Mouse (Mus musculus) stomach, embryonic 14.5 days (tissue): ENCODE data around the gene Adamtsl3. TPM values are rescaled to one million over a fixed set of nuclear protein-coding genes. Genes with fewer than 3 reads are reported as not detected.

ENCODE experiments used
- ATAC-seq: fragments of 200-750 bp; cut with Nextera tagmentation; 2 replicates; pipeline ENCODE4 v1.8.0; 2017; ENCODE audit warnings: low read depth, moderate TSS enrichment; ENCODE audit not compliant: insufficient number of reproducible peaks, insufficient read depth, low FRiP score
- H3K27ac ChIP-seq: fragments of 300-500 bp; sonication (generic); 2 replicates; pipeline ENCODE4 v1.5.1; 2014; ENCODE audit warnings: mild to moderate bottlenecking, low read length, moderate library complexity, mixed read lengths
- H3K27me3 ChIP-seq: fragments of 300-500 bp; sonication (generic); 2 replicates; pipeline ENCODE4 v1.6.1; 2014; ENCODE audit warnings: low read length, control low read depth, mixed read lengths; ENCODE audit not compliant: control insufficient read depth, insufficient read depth
- H3K36me3 ChIP-seq: fragments of 300-500 bp; sonication (generic); 2 replicates; pipeline ENCODE4 v1.6.1; 2014; ENCODE audit warnings: mild to moderate bottlenecking, control low read depth, low read length, moderate library complexity, mixed read lengths; ENCODE audit not compliant: control insufficient read depth, insufficient read depth
- H3K4me1 ChIP-seq: fragments of 300-500 bp; sonication (generic); 2 replicates; pipeline ENCODE4 v1.6.1; 2014; ENCODE audit warnings: low read length, control low read depth, mixed read lengths; ENCODE audit not compliant: control insufficient read depth, insufficient read depth
- H3K4me2 ChIP-seq: fragments of 300-500 bp; sonication (generic); replicated peaks from 2 replicates; pipeline ENCODE4 v1.6.1; 2014; ENCODE audit warnings: low read depth, low read length, control low read depth
- H3K4me3 ChIP-seq: fragments of 300-500 bp; sonication (generic); 2 replicates; pipeline ENCODE4 v1.5.1; 2014; ENCODE audit warnings: low read depth, low read length, control low read depth
- H3K9ac ChIP-seq: fragments of 300-500 bp; sonication (generic); replicated peaks from 2 replicates; pipeline ENCODE4 v1.6.1; 2014; ENCODE audit warnings: low read depth, mild to moderate bottlenecking, control low read depth, low read length, moderate library complexity, mixed read lengths
- H3K9me3 ChIP-seq: fragments of 300-500 bp; sonication (generic); 2 replicates; pipeline ENCODE4 v1.6.1; 2016; ENCODE audit warnings: low read depth, low read length, control low read depth; ENCODE audit not compliant: control insufficient read depth
- WGBS: fragments of 180-500 bp; shearing (Covaris S2); extraction: QIAGEN DNeasy Blood & Tissue Kit; methylation state at CpG from one replicate; pipeline ENCODE4 v1.1.7; 2014; 5-methylcytosine and 5-hydroxymethylcytosine counted together
- polyA plus RNA-seq: library from polyadenylated mRNA; unstranded; fragments of >200 nt; fragmentation: Nextera tagmentation; extraction: Ambion mirVana; gene quantifications from 2 replicates; pipeline ENCODE4 v1.2.1, GENCODE M21; 2014

The Adamtsl3 gene
- polyA plus RNA-seq, 1 experiment from 2014 or later, result 1.5 TPM

DNA sequence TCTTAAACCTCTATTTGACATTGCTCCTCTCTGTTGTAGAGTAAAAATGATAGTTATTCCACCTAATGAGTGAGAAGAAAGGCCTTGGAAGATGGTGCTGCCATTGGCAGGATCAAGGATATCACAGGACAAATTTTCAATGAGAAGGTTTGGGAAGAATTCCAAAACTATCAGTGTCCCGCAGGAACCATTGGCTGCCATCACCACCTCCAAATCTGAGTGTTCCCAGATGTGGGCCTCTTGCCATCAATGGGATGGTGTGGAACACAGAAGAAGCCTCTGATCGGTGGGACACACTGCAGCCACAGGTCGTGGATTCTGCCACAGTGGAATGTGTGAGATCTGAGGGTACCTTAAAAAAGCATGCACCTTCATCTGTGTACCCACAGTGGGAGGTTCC is 147.9 kb downstream of the Adamtsl3 start:
- H3K9ac ChIP-seq, result no peak overlapping the region
- H3K36me3 ChIP-seq, result no peaks in the 10 kb centered on the region
- H3K4me1 ChIP-seq, result no peaks in the 10 kb centered on the region
- WGBS, result 79% methylated on average over 3 of the region's 3 CpGs
- no peaks in the 10 kb centered on the region for H3K27me3 ChIP-seq
- no peak overlapping the region for H3K4me3 ChIP-seq
- no peak for ATAC-seq
- H3K9me3 ChIP-seq, result no peaks in the 10 kb centered on the region
- no peak overlapping the region for H3K4me2 ChIP-seq
- H3K27ac ChIP-seq, result no peak overlapping the region

DNA sequence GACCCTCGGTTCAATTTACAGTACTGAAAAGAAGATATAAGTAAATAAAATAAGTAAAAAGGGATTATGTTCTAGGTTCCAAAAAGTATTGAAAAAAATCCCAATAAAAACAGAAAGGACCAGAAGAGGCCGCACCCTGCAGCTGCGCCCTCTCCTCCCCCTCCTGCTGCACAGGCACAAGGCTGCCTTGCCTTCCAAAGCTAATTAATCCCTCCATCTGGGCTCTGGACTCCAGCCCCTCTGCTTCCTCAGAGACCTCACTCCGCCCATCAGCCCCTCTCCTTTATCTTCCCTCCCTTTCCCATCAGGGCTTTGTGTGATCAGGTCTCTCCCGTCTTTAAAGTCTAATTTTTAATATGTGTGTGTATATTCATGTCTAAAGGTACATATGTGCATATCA is 149.3 kb downstream of the Adamtsl3 start:
- Histone ChIP-seq H3K27ac (no peak overlapping the region), H3K36me3 (no peaks in the 10 kb centered on the region), H3K27me3 (no peaks in the 10 kb centered on the region), H3K4me2 (no peak overlapping the region), H3K4me1 (no peaks in the 10 kb centered on the region), H3K4me3 (no peak overlapping the region), H3K9ac (no peak overlapping the region), H3K9me3 (no peaks in the 10 kb centered on the region)
- WGBS, result 24% methylated on average over 5 of the region's 5 CpGs
- peak; percentile 75; the same call in 1 of the 2 replicates for ATAC-seq

DNA sequence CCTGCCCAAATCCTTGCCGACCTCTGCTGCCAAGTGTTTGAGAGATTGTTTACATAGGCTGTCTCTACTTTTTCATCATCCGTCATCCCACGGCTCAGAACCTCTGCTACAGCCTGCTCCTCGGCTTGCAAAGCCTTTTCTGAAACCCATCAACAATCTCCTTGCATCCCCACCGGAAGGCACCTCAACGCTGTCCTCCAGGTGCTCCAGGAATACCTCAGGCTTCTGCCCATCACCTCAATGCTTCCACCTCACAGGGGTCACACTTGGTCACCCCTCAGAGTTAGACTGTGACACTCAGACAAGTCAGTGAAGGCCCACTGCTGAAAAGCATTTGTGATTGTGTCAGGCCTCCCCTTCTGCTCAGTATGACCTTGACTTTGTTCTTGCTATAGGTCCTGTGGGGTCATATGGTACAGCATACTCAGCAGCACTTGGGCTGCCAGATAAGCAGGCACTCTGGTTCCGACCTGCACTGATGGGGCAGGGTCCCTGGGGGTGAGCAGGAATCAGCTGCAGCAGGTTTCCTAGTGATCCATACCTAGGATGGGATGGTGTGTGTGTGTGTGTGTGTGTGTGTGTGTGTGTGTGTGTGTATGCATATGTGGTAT is 150.0 kb downstream of the Adamtsl3 start:
- 24% methylated on average over 7 of the region's 7 CpGs for WGBS
- no peak overlapping the region for H3K9ac ChIP-seq
- no peaks in the 10 kb centered on the region for H3K27me3 ChIP-seq
- H3K36me3 ChIP-seq, result no peaks in the 10 kb centered on the region
- H3K4me3 ChIP-seq, result no peak overlapping the region
- no peaks in the 10 kb centered on the region for H3K9me3 ChIP-seq
- ATAC-seq, result no peak
- H3K4me2 ChIP-seq, result no peak overlapping the region
- H3K4me1 ChIP-seq, result no peaks in the 10 kb centered on the region
- no peak overlapping the region for H3K27ac ChIP-seq

DNA sequence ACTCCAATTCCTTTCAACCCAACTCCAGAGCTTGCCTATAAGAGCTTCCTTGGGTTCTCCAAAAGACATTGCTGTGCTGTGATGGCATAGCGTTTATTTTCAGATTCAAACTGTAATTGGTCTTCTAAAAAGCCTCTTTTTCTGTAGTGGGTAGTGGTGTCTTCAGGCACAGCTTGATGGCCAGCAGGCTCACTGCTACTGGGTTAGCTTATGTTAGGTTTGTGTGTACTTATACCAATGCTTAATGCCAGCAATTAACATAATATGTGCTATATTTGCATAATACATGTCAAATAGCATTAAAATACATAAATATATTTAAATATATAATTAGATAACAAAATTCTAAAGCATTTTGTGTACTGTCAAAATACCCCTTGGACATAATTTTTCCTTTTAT is 155.5 kb downstream of the Adamtsl3 start:
- Histone ChIP-seq H3K4me1 (no peaks in the 10 kb centered on the region), H3K36me3 (no peaks in the 10 kb centered on the region), H3K4me2 (no peak overlapping the region), H3K9me3 (no peaks in the 10 kb centered on the region), H3K9ac (no peak overlapping the region), H3K27ac (no peak overlapping the region), H3K4me3 (no peak overlapping the region), H3K27me3 (no peaks in the 10 kb centered on the region)
- ATAC-seq, result no peak
- 83% methylated on average over 1 of the region's 1 CpGs for WGBS

DNA sequence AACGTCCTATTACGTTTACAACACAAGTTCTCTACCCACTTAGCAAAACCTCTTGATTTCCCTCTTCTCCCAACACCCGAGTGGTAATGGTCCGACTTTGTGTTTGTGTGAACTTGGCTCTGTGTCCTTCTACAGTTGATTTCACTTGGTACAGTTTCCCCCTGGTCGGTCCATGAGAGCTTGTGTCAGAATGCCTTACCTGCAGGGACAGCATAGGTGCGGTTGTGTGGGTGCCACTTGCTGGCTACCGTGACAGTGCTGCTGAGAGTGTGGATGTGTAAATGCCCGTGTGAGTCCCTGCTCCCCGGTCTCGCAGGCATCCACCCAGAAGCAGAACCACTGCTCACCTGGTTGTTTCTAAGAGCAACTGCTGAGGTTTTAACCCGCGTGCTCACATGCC is 157.4 kb downstream of the Adamtsl3 start:
- WGBS, result 88% methylated on average over 12 of the region's 12 CpGs
- ATAC-seq, result no peak
- Histone ChIP-seq H3K36me3 (no peaks in the 10 kb centered on the region), H3K4me3 (no peak overlapping the region), H3K4me2 (no peak overlapping the region), H3K9me3 (no peaks in the 10 kb centered on the region), H3K27me3 (no peaks in the 10 kb centered on the region), H3K27ac (no peak overlapping the region), H3K9ac (no peak overlapping the region), H3K4me1 (no peaks in the 10 kb centered on the region)

DNA sequence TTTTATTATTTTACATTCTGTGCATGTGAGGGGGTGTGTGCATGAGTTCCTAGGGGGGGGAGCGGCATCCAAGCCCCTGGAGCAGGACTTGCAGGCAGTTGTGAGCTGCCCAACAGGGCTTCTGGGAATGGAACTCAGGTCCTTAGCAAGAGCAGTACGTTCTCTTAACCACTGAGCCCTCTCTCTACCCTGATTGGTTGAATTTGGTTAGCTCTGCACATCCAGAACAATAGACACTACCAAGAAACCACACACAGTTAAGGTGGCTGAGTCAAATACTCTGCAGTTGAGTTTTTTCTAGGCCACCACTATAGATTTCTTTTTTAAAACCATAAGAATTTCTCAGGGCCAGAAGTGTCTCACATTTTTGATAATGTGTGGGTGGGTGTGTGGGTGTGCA is 158.7 kb downstream of the Adamtsl3 start:
- ATAC-seq, result no peak
- no peaks in the 10 kb centered on the region for H3K27me3 ChIP-seq
- WGBS, result 74% methylated on average over 2 of the region's 2 CpGs

DNA sequence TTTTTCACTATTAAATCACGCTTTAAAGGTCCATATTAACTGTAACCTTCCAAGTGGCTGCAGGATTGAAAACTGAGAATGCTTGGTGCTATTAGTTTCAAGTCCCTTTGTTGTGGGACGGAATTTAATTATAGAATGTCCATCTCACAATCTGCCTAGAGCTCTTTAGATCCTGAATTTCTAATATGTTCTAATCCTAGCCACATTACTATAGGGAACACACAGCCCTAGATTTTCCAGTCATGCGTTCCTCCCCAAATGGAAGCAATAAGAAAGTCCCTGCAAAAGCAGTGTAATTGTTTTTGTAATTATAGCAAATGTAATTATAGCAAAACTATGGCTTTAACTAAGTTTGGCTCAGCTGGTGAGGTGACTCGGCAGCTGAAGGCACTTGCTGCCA is 161.6 kb downstream of the Adamtsl3 start:
- Histone ChIP-seq H3K9me3 (no peaks in the 10 kb centered on the region), H3K9ac (no peak overlapping the region), H3K4me3 (no peak overlapping the region), H3K27me3 (no peaks in the 10 kb centered on the region), H3K27ac (no peak overlapping the region), H3K4me1 (no peaks in the 10 kb centered on the region), H3K4me2 (no peak overlapping the region), H3K36me3 (no peaks in the 10 kb centered on the region)
- WGBS, result 76% methylated on average over 4 of the region's 4 CpGs
- no peak for ATAC-seq

More for the DNA sequence above, 158.7 kb downstream of the Adamtsl3 start:
- H3K9ac ChIP-seq, result no peak overlapping the region
- H3K4me3 ChIP-seq, result no peak overlapping the region
- H3K27ac ChIP-seq, result no peak overlapping the region
- H3K9me3 ChIP-seq, result no peaks in the 10 kb centered on the region
- H3K36me3 ChIP-seq, result no peaks in the 10 kb centered on the region
- H3K4me1 ChIP-seq, result no peaks in the 10 kb centered on the region
- H3K4me2 ChIP-seq, result no peak overlapping the region

DNA sequence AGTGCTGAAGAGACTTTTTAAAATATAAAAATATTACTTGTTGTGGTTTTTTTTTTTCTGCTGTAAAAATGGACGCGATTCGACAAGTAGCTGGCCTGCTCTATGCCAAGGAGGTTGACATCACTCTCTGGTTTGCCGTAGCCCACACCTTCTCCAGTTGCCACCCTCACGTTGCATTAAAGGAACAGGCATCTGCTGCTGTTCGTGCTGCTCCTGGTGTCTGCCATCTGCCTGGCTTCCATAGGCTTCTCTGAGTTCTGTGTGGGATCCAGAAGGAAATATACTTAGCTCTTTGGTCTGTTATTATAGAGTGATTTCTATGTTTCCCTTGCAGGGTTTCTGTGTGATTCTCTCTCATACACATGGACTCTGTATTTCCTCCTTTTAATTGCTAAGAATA is 165.8 kb downstream of the Adamtsl3 start:
- no peak overlapping the region for H3K27ac ChIP-seq
- H3K36me3 ChIP-seq, result no peaks in the 10 kb centered on the region
- no peak overlapping the region for H3K4me2 ChIP-seq
- H3K9me3 ChIP-seq, result no peaks in the 10 kb centered on the region
- WGBS, result 88% methylated on average over 6 of the region's 6 CpGs
- H3K9ac ChIP-seq, result no peak overlapping the region
- H3K27me3 ChIP-seq, result no peaks in the 10 kb centered on the region
- no peaks in the 10 kb centered on the region for H3K4me1 ChIP-seq
- no peak overlapping the region for H3K4me3 ChIP-seq
- ATAC-seq, result no peak

DNA sequence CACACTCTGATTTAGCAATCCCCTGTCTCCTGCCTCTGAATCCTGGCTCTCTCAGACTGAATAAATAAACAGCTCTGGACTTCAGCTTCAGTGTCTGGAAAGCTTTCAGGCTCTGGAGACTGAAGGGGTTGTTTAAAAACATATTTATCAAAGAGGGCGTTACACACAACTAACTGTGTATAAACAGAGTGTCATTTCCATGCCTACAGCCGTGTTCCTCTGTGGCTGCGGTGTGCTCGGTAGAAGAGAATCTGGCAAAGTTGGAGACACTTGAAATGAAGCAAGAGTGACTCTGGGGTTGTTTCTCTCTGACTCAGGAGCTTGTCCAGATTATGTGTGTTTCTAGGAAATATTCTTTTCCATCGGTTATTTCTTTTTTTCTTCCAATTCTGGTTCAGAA is 167.0 kb downstream of the Adamtsl3 start:
- no peaks in the 10 kb centered on the region for H3K36me3 ChIP-seq
- no peak overlapping the region for H3K27ac ChIP-seq
- H3K9ac ChIP-seq, result no peak overlapping the region
- no peak overlapping the region for H3K4me2 ChIP-seq
- ATAC-seq, result no peak
- 39% methylated on average over 5 of the region's 5 CpGs for WGBS
- no peak overlapping the region for H3K4me3 ChIP-seq
- no peaks in the 10 kb centered on the region for H3K9me3 ChIP-seq
- no peaks in the 10 kb centered on the region for H3K27me3 ChIP-seq
- H3K4me1 ChIP-seq, result no peaks in the 10 kb centered on the region
